Mouse (Mus musculus): ENCODE measurements at regions not wholly inside any gene's neighbourhood (a gene's known extent, or its start where the extent isn't known, plus 50 kb on each side); places are given as distances from the start of the nearest gene placed in this dataset.

- no peak for TF ChIP-seq CTCF (IDR thresholded peaks at IDR 0.05; ENCODE audit: insufficient read depth, low read length)
- no peak for TF ChIP-seq POLR2A (IDR thresholded peaks at IDR 0.05; ENCODE audit: borderline replicate concordance, extremely low read depth, low read depth, low read length)
Measured at GRCm38 (mm10) chr7:133400691-133401090, 201.3 kb downstream of the Tex36 start.
